Mouse (Mus musculus): ENCODE results near the gene Szt2.

Gene Szt2

GRCm38 (mm10) chr4:118409142-118409900, at the start of gene Szt2, which contains the start of gene Med8:
Gene Szt2 (minus strand): TSS chr4:118409273.
Gene Med8 (plus strand): TSS chr4:118409337.
- DNase-seq (ENCODE audit: low spot score in 2 of 2) = peak; percentile 82 to 87

GRCm38 (mm10) chr4:118457345-118457975, 48.4 kb upstream of the Szt2 start, which contains the start of gene Mpl:
Gene Mpl (minus strand): TSS chr4:118457513.
- no peak for DNase-seq (ENCODE audit: low spot score in 2 of 2)

DNA sequence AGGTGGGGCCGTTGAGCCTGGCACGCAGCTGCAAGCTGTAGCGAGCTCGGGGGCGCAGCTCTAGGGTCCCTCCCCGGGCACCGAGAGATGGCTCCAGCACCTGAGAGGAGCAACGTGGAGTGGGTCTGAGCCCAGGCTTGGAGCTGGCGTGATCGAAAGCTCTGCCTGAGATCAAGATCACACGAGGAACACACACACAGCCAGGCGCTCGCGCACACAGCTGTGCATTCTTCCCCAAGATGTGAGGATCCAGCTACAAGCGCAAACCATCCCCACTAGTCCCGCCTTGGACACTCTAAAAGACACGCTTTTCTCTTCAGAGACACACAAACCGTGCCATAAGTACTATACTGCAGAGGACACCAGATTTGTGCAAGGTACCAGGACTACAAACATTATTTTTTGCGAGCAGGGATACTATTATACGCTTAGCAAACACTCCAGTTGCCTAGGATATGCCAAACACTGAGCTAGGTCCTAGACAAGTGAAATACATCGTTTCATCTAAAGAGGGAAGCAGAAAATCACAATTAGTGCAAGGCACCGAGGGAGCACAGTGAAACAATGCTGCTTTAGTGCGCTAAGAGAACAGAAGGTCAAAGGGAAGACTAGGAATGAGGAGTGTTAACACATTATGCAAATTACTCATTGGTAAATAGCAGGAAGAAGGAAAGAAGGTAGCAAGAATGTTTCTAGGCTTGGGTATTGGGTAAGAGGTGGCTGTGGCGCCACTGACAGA, 37.5 kb upstream of the Szt2 start:
- no peak for DNase-seq (ENCODE audit: low spot score in 2 of 2)

DNA sequence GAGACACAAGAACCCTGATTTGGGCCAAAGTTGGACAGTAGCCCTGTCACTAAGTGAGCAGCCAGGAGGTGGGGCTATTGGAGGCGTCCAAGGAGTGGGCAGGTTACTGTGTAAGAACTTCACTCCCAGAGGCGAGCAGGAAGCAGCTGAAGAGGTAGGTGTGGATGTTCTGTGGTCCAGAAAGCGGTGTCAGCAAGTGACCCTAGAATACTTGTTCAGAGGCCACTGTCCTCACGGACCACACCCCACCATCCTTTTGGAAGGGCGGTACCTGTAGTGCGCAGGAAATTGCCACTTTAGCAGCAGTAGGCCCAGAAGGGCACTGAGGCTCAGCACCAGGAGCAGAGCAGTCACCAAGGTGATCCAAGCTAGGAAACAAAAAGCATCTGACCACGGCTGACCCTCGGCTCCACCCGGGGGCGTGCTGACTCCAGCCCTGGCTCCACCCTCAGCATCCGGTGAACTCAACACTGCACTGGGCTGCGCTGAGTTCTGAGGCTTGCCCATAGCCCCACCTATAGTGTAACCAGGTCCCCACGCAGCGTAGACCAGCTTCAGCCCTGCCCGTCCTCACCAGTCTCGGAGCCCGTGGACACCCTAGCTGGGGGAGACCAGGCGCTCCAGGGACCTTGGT, 36.8 kb upstream of the Szt2 start:
- DNase-seq (ENCODE audit: low spot score in 2 of 2) = no peak

GRCm38 (mm10) chr4:118445088-118445487, 36.0 kb upstream of the Szt2 start:
- no peak for DNase-seq (ENCODE audit: low spot score in 2 of 2)

DNA sequence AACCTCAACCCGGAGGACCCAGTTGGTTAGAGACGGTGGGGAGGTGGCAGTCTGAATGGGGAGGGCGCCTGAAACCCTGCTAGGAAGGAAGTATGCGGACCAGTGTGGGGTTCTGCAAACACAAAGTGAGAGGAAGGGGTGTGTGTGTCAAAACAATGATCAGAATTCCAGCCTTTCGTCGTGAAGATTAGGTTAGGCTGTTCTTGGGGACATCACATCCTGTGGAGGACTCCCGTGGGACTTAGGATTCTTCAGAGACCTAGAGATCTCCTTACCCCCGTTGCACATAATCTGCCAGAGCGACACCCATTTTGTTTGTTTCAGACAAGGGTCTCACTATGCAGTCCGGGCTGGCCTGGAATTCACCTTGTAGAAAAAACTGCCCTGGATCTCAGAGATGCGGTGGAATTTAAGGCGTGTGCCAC, 28.8 kb upstream of the Szt2 start:
- peak in 1 of 2 experiments; percentile 24 for DNase-seq (ENCODE audit: low spot score in 2 of 2)

- peak; percentile 77 to 79 for DNase-seq (ENCODE audit: low spot score in 2 of 2)
Measured at GRCm38 (mm10) chr4:118436820-118437603, 27.9 kb upstream of the Szt2 start, which contains the start of gene Cdc20. Gene Cdc20 (minus strand): TSS chr4:118437352.

- DNase-seq (ENCODE audit: low spot score in 2 of 2) = no peak
Measured at GRCm38 (mm10) chr4:118432332-118432731, 23.3 kb upstream of the Szt2 start.

- no peak for DNase-seq (ENCODE audit: low spot score in 2 of 2)
Measured at GRCm38 (mm10) chr4:118429215-118429895, 20.3 kb upstream of the Szt2 start.

GRCm38 (mm10) chr4:118428531-118429214, 19.6 kb upstream of the Szt2 start:
- no peak for DNase-seq (ENCODE audit: low spot score in 2 of 2)

- peak; percentile 77 to 78 for DNase-seq (ENCODE audit: low spot score in 2 of 2)
Measured at GRCm38 (mm10) chr4:118427768-118428451, 18.8 kb upstream of the Szt2 start, which contains the start of gene Elovl1. Gene Elovl1 (plus strand): TSS chr4:118428093.

GRCm38 (mm10) chr4:118427415-118427767, 18.3 kb upstream of the Szt2 start:
- DNase-seq (ENCODE audit: low spot score in 2 of 2) = no peak

GRCm38 (mm10) chr4:118425374-118425773, 16.3 kb upstream of the Szt2 start:
- DNase-seq (ENCODE audit: low spot score in 2 of 2) = no peak

DNA sequence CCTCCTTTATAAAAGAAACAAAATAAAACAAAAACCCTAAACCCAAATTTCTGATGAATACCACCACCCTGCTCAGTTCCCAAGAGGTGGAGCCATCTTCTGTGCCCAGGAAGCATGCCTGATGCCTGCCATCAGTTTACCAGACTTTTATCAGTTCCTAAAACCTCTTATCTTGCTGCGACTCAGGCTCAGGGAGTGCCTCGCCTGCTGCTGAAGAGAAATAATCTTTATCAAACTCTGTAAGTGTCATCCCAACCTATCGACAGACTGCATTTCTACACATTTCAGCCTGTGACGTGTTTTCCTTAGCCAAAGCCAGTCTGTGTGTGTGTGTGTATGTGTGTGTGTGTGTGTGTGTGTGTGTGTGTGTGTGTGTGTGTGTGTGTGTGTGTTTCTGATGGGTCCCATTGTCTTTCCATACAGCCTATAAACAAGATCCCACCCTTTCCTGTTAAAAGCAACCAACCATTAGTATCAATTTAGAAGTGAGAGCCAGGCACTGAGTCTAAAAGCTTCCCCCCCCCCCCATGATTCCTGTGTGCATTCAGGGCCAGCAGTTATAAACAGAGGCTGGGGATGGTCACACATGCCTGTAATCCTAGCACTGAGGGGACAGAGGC, 15.6 kb upstream of the Szt2 start:
- no peak for DNase-seq (ENCODE audit: low spot score in 2 of 2)

GRCm38 (mm10) chr4:118421384-118421783, 12.3 kb upstream of the Szt2 start:
- DNase-seq (ENCODE audit: low spot score in 2 of 2) = no peak

DNA sequence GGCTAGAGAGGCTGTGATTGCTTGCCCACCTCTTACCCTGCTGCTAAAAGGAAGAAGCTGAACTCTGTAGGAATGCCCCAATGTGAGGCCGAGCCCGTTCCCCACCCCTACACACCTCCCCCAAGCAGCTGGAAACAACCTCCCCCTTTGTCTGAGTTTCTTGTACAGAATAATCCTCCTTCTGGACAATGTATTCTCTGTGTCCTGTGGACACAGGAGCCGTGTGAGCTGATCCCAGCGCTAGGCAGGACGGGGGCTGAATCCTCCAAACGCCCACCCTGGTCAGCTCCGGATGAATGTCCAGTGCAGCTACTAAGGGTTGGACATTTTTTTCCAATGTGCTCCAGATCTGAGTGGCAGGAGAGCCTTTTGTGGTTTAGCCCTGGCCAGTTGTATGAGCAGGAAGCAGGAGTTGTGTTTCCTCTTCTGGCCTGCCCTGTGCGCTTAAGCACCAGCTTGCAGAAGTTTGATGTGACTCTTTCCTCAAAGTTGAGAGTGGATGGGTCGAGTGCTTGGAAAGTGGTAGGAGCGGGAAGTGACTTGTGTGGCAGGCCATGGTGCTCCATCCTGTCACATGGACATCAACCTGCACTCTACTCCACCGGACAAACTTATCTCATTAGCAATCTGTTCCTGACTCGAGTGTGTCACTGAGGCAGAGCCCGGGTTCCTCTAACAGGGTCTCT, 8.2 kb upstream of the Szt2 start:
- no peak for DNase-seq (ENCODE audit: low spot score in 2 of 2)

DNA sequence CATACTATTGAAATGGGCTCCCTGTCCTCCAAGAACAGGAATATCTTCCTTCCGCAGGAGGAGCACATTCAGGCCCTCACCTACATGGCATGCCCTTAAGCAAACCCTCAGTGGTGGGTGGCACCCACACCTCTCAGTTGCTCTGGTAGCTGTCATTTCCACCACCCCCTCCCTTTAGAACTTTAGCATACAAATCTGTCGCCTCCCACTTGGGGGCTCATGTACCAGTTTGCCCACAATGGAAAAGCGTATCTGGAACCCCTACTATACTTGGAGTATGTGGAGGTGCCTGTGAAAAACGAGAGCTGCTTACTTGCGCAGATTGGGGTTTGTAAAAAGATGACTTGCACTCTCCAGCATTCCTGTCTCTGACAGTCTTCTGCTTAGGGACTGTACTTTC, 7.3 kb upstream of the Szt2 start:
- DNase-seq (ENCODE audit: low spot score in 2 of 2) = no peak

- DNase-seq (ENCODE audit: low spot score in 2 of 2) = no peak
Measured at GRCm38 (mm10) chr4:118415779-118416178, 6.7 kb upstream of the Szt2 start.

All from spleen, postnatal 14 days (tissue).